Mouse (Mus musculus) ovary, postnatal 10 days (tissue): ENCODE results near the gene Sgf29.

Experiments
- DNase-seq: peaks from one replicate; pipeline ENCODE4 v3.0.0; 2022; ENCODE audit warnings: low spot score

The Sgf29 gene

GRCm38 (mm10) chr7:126707442-126708174 lies 58.5 kb downstream of the Sgf29 start, which contains the start of gene Coro1a:
Coro1a (minus strand) TSS chr7:126707787.
- DNase-seq, result no peak

- no peak for DNase-seq
Measured at GRCm38 (mm10) chr7:126708175-126708952, 59.3 kb downstream of the Sgf29 start.

- DNase-seq, result no peak
Measured at GRCm38 (mm10) chr7:126710266-126710665, 61.2 kb downstream of the Sgf29 start.

GRCm38 (mm10) chr7:126711910-126712309 lies 62.8 kb downstream of the Sgf29 start:
- no peak for DNase-seq

GRCm38 (mm10) chr7:126715679-126716078 lies 66.6 kb downstream of the Sgf29 start:
- no peak for DNase-seq

GRCm38 (mm10) chr7:126717566-126717965 lies 68.5 kb downstream of the Sgf29 start:
- no peak for DNase-seq

GRCm38 (mm10) chr7:126718787-126719337 lies 69.8 kb downstream of the Sgf29 start:
- no peak for DNase-seq

- no peak for DNase-seq
Measured at GRCm38 (mm10) chr7:126721635-126722034, 72.5 kb downstream of the Sgf29 start.
